Mouse (Mus musculus): Measurements from ENCODE around the gene Casc3.

Casc3 gene

GRCm38 (mm10) chr11:98804605-98805004 is at the start of gene Casc3:
Gene Casc3, plus strand, starts transcription at chr11:98804905.
- in situ Hi-C loops (cut with MboI, MseI) = loop anchor here (25.0 kb wide), 1 partner anchor 592 kb away; the partner anchor contains the start of gene Cdk12

- in situ Hi-C loops (cut with MboI, MseI) = no loop called here
Measured at GRCm38 (mm10) chr11:98755726-98756380, 48.9 kb upstream of the Casc3 start.

- in situ Hi-C loops (cut with MboI, MseI) = no loop called here
Measured at GRCm38 (mm10) chr11:98756711-98757110, 48.0 kb upstream of the Casc3 start.

GRCm38 (mm10) chr11:98761939-98762338 is 42.8 kb upstream of the Casc3 start:
- in situ Hi-C loops (cut with MboI, MseI) = loop anchor here (5.0 kb wide), 1 partner anchor 60 kb away; the partner anchor contains the start of gene Csf3

GRCm38 (mm10) chr11:98762756-98763501 is 41.8 kb upstream of the Casc3 start:
- in situ Hi-C loops (cut with MboI, MseI) = loop anchor here (5.0 kb wide), 1 partner anchor 61 kb away; the partner anchor contains the start of gene Csf3

- in situ Hi-C loops (cut with MboI, MseI) = loop anchor here (5.0 kb wide), 1 partner anchor 61 kb away; the partner anchor contains the start of gene Csf3
Measured at GRCm38 (mm10) chr11:98763502-98763861, 41.2 kb upstream of the Casc3 start.

GRCm38 (mm10) chr11:98764091-98764490 is 40.6 kb upstream of the Casc3 start:
- in situ Hi-C loops (cut with MboI, MseI) = loop anchor here (5.0 kb wide), 1 partner anchor 62 kb away; the partner anchor contains the start of gene Csf3

- in situ Hi-C loops (cut with MboI, MseI) = loop anchor here (5.0 kb wide), 1 partner anchor 62 kb away; the partner anchor contains the start of gene Csf3
Measured at GRCm38 (mm10) chr11:98764746-98765145, 40.0 kb upstream of the Casc3 start.

- in situ Hi-C loops (cut with MboI, MseI) = no loop called here
Measured at GRCm38 (mm10) chr11:98765421-98766309, 39.0 kb upstream of the Casc3 start.

GRCm38 (mm10) chr11:98766346-98766745 is 38.4 kb upstream of the Casc3 start:
- in situ Hi-C loops (cut with MboI, MseI) = no loop called here

GRCm38 (mm10) chr11:98766816-98767215 is 37.9 kb upstream of the Casc3 start:
- in situ Hi-C loops (cut with MboI, MseI) = no loop called here

- in situ Hi-C loops (cut with MboI, MseI) = no loop called here
Measured at GRCm38 (mm10) chr11:98767276-98767675, 37.4 kb upstream of the Casc3 start.

- in situ Hi-C loops (cut with MboI, MseI) = no loop called here
Measured at GRCm38 (mm10) chr11:98767713-98768112, 37.0 kb upstream of the Casc3 start.

GRCm38 (mm10) chr11:98768127-98769006 is 36.3 kb upstream of the Casc3 start:
- in situ Hi-C loops (cut with MboI, MseI) = no loop called here

- in situ Hi-C loops (cut with MboI, MseI) = no loop called here
Measured at GRCm38 (mm10) chr11:98769007-98769954, 35.4 kb upstream of the Casc3 start.

- in situ Hi-C loops (cut with MboI, MseI) = no loop called here
Measured at GRCm38 (mm10) chr11:98770096-98770975, 34.4 kb upstream of the Casc3 start.

- in situ Hi-C loops (cut with MboI, MseI) = no loop called here
Measured at GRCm38 (mm10) chr11:98771131-98771530, 33.6 kb upstream of the Casc3 start.

GRCm38 (mm10) chr11:98771844-98772525 is 32.7 kb upstream of the Casc3 start:
- in situ Hi-C loops (cut with MboI, MseI) = no loop called here

Measured in regulatory T cell (primary cell).